Mouse (Mus musculus): ENCODE measurements at regions not wholly inside any gene's neighbourhood (a gene's known extent, or its start where the extent isn't known, plus 50 kb on each side); places are given as distances from the start of the nearest gene placed in this dataset.

DNA sequence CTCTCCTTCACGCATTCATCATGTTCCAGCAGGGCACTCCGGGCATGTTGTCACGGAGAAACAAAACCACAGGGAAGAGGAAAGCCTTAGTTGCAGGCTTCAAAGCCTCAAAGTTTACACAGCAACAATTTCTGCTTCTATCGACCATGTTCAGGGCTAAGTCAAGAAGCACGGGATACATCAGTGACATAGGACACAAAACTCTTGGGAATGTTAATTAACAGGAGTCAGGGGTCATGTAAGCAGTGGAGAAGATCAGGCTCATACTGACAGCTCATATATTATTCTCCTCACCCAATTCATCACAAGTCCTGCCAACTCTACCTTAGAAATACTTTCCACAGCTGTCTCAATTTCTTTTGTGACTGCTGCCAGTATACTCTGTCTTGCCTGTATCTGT, 133.0 kb upstream of the Btbd3 start:
- no peak for DNase-seq (ENCODE audit: low spot score in 2 of 2)
- intact Hi-C loops (cut with DNase I) = loop anchor here (10.0 kb wide), 1 partner anchor 121 kb away; no protein-coding TSS in a partner anchor

DNA sequence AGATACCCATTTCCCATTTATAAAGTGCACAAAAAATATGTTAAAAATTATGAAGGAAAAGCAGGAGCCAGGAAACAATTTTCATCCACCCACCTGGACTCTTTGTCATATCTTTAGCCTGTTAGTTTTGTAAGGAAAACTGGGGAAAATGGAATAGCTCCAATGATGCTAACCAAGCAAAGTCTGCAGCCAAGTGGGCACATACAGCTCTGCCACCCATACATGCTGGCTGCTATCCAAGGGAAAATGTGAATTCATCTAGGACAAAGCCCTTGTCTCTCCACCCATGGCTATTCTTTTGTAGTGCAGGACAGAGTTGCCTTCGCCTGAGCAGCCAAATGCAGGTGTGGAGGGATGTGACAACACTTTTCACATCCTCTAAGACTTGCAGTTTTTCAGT, 135.5 kb upstream of the Btbd3 start:
- DNase-seq (ENCODE audit: low spot score in 2 of 2) = peak; percentile 16 to 44
- intact Hi-C loops (cut with DNase I) = loop anchor here (10.0 kb wide), 1 partner anchor 124 kb away; no protein-coding TSS in a partner anchor

DNA sequence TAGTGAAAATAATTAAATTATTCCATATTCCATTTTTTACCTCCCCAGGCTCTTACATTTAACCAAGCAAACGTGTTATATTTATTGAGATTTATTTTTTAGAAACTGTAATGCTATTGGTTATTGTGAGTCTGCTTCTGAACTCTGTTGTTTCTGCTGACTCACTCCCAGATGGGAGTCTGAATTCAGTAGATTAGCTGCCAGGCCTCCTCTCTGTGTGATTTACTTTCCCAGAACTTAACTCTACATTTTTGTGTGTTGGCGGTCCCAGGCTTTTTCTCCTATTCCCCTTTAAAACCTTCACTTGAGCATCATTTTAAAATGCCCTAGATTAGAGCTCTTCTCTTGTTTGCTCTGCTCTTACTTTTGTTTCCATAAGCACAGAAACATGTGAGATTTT, 136.2 kb upstream of the Btbd3 start:
- peak; percentile 10 to 12 for DNase-seq (ENCODE audit: low spot score in 2 of 2)
- intact Hi-C loops (cut with DNase I) = loop anchor here (10.0 kb wide), 1 partner anchor 125 kb away; no protein-coding TSS in a partner anchor

DNA sequence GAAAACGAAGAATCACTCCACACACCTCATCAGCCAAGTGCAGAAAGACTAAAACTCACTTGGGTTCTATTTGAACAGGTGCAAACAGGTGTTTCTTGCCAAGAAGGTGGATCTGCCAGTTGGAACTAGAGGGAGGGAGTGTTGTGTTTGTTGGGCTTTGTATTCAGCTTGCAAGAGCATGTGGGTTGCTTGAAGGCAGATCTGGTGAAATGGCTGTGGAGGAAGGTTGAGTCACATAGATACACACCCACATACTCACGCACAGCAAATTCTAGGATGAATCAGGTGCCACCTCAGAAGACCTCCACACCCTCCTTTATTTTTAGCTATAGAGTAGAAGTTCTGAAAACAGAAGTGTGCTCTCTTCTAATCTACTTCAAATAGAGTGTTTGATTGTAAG, 156.6 kb upstream of the Btbd3 start:
- intact Hi-C loops (cut with DNase I) = no loop called here
- DNase-seq (ENCODE audit: low spot score in 2 of 2) = peak in 1 of 2 experiments; percentile 17

DNA sequence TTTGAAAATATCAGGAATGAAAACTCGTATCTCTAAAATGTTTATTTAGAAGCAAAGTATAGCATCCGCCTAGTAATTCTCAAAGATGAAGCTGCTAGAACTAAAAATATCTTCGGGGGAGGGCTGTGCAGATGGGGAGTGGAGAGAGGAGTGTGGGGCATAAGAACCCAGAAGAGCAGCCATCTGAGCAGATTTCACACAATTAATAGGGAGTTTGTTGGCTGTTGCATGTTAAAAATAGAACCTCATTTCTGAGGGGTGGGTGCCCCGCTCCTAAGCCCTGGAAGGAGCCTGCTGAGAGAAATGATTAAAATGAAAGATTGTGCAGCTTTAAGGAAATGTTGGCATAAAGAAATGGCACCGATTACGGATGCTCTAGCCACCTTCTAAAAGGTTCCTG, 171.0 kb upstream of the Btbd3 start:
- intact Hi-C loops (cut with DNase I) = no loop called here
- DNase-seq (ENCODE audit: low spot score in 2 of 2) = peak; percentile 21 to 26

DNA sequence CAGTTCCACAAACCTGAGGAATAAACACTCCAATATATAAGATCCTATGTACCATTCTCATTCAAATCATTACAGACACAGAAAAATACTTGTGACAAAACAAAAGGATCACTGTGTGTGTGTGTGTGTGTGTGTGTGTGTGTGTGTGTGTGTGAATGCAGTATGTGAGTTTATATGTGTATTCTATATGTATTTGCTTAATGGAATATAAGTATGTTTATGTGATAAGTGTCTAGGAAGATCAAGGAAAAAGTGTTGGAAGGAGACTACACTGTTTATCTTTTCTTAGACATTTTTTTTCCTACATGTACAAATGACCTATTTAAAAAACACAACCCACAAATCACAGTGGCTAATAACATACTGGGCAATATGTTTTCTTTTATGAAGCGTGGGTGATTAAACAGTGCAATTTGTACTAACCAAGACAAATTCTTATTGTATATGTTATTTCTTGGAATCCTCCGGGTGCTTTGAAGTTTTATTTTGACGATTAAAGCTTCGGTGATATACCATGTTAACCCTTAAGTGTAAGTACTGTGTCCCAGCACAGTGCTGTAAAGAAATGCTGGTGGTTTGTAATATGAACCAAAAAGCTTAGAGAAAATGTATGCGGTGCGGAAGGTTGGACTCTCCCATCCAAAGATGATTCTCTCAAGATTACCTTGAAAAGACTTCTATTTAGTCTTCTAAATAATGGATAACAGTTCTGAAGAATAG, 171.6 kb upstream of the Btbd3 start:
- intact Hi-C loops (cut with DNase I) = no loop called here
- DNase-seq (ENCODE audit: low spot score in 2 of 2) = no peak

DNA sequence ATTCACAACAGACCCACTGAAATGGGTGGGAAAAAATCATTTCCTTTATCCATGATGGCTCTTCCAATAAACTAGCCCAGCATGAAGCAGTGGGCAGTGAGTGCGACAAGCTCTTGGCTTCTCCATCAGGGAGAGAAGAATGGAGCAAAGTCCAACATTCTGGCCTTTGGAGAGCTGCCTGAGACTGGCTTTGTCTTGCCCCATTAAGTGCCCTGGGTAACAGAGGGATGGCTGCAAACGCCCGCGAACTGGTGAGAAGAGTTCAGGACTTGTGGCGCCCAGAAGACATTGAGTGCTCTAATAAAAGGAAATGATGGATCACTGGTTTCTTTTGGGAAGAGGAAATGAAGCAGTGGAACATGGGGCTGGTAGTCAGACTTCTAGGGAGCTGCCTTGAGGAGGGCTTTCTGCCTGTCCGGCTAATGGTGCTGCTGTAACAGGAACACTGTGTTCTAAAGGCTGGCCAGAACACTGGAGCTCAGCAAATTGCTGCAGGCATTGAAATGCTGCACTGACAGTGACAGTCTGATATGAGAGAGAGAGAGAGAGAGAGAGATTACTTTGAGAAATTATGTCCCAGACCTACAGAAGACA, 182.2 kb upstream of the Btbd3 start:
- intact Hi-C loops (cut with DNase I) = no loop called here
- no peak for DNase-seq (ENCODE audit: low spot score in 2 of 2)

DNA sequence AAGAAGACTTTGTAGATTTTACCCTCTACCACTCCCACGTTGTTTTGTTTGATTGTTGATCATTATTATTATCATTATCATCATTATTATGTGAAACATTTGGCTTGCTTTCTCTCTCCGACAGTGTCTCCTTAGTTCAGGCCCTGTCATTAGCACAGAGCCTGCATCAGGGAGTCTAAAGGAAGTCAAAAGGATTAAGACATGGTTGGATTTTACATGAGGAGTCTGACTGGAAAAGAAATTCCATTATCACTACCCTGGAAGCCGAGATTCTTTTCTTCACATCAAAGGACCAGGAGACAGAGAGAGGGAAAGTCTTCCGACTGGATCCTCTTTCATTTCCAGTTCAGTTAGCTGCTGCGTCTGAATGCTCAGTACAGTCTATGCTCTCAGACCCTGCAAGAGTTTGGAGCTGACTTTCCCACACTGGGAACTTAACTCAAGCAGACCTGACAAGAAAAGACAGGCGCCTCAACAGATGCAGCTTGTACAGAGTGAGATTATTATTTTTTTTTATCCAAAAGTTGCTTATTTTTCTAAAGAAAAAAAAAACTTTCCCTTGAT, 184.1 kb upstream of the Btbd3 start:
- DNase-seq (ENCODE audit: low spot score in 2 of 2) = no peak
- intact Hi-C loops (cut with DNase I) = no loop called here

DNA sequence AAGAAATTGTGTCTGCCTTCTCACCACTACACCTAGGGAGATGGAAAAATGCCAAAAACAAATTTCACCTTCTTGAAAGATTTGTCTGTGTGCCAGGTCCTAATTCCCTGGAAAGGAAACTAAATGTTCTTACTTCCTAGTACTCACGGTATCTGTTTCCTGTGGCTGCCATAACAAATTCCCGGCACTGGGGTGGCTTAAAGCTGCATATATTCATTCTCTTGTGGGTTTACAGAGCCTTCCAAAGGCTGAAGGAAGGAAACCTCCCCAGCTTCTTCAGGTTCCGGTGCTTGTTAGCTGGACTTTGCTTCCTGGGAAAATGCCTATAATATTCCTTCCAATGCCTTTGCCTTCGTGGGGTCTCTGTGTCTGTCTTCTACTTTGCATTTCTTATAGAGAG, 203.3 kb upstream of the Btbd3 start:
- DNase-seq (ENCODE audit: low spot score in 2 of 2) = no peak
- intact Hi-C loops (cut with DNase I) = no loop called here

DNA sequence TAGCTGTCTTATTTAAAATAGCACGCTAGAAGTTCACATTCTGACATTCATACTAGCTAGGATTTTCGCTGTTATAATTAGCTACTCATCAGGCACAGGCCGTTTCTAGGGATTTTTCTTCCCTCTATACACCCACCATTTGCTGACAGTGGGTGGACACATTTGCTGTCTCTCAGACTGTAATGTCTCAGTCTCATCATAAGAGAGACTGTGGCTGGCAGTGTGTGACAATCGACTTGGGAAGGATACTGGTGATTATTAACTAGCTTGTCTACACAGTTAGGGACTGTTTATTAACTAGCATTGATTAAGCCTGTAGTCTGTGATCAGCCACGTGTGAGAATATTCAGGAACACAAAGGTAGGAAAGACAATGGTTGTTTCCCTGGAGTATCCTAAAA, 208.0 kb upstream of the Btbd3 start:
- intact Hi-C loops (cut with DNase I) = loop anchor here (5.0 to 10.0 kb wide), 2 partner anchors 229 to 1076 kb away; no protein-coding TSS in a partner anchor
- no peak for DNase-seq (ENCODE audit: low spot score in 2 of 2)

DNA sequence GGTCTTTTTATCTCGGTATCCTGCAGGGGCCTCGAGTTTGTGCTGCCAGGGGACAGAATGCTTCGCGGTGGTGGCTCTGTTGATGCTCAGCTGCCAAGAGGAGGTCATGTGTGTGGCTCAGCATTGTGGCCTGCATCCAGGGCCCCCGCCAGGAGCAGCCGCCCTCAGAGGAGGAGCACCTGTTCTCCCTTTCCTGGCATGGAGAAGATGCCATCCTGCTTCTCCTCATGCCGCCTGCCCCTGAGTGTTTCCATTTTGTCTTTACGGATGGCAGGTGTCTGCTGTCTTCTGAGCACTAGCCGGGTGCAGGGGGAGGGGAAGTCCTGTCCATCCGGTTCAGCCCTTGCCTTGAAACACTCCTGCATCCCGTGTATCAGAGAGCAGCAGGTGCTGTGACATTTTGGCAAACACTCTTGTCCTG, 208.6 kb upstream of the Btbd3 start:
- intact Hi-C loops (cut with DNase I) = loop anchor here (5.0 to 10.0 kb wide), 2 partner anchors 230 to 1077 kb away; no protein-coding TSS in a partner anchor
- DNase-seq (ENCODE audit: low spot score in 2 of 2) = peak; percentile 28 to 36

DNA sequence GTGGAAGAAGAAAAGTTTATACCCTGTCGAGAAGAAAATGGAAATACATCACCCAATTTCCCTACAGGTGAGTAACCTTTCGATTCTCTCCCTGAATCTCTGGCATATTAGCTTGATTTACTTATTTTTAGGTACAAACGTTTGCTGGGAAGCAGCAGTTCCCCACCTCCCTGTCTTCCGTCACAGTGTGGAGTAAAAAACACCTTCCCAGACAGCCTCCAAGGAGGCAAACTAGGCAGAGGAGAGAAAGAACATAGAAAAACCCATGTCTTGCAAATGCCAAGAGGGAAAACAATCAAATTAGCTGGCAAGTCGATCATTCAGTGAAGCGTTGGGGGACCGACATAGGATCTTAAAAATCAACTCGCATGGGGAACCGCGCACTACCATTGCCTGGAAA, 209.0 kb upstream of the Btbd3 start:
- DNase-seq (ENCODE audit: low spot score in 2 of 2) = no peak
- intact Hi-C loops (cut with DNase I) = loop anchor here (5.0 to 10.0 kb wide), 2 partner anchors 230 to 1077 kb away; no protein-coding TSS in a partner anchor

DNA sequence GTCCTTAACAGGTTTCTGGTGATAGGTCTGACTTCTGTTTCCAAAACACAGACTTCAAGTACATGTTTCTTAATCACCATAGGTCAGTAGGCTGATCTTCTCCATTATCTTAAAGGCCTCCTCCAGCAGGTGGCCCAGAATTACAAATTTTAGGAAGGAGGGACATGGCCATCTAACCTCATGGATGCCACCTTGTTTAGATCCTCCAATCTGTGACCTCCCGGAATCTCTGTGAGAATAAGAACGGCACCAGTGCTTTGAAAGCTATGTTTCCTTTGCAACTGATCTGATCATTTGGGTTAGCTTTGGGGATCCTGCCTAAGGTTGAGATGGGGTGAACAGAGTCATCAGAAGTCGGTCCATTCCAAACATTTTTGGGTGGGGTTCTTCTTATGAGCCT, 209.4 kb upstream of the Btbd3 start:
- no peak for DNase-seq (ENCODE audit: low spot score in 2 of 2)
- intact Hi-C loops (cut with DNase I) = loop anchor here (5.0 to 10.0 kb wide), 2 partner anchors 230 to 1078 kb away; no protein-coding TSS in a partner anchor

DNA sequence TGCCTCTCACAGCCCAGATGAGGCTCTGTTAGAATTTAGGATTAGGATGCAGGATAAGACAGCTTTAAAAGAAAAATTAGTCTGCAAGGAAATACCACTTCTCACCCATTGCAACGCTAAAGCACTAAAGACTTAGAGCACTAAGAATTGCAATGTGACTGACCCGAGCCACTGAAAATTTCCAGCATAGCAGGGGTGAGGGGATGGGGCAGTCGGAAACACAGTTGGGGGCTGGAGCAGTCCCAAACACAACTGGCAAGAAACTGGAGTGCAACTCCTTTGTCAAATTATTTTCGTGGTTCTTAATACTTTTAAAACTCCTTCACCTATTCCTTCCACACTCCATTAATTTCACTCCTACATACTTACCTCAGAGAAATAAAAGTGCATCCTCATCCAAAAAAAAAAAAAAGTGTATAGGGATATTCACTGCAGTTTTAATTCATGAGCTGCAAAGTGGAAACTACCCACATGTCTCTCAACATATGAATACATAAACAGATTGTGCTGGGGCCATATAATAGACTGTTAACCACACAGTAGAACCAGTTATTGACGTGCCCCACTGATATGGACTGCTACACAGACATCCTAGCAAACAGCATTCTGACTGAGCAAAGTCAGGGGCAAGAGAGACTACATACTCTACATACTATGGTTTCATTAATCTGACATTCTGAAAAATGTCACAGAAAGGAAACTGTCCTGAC, 210.3 kb upstream of the Btbd3 start:
- no peak for DNase-seq (ENCODE audit: low spot score in 2 of 2)
- intact Hi-C loops (cut with DNase I) = loop anchor here (5.0 to 10.0 kb wide), 2 partner anchors 231 to 1079 kb away; no protein-coding TSS in a partner anchor

DNA sequence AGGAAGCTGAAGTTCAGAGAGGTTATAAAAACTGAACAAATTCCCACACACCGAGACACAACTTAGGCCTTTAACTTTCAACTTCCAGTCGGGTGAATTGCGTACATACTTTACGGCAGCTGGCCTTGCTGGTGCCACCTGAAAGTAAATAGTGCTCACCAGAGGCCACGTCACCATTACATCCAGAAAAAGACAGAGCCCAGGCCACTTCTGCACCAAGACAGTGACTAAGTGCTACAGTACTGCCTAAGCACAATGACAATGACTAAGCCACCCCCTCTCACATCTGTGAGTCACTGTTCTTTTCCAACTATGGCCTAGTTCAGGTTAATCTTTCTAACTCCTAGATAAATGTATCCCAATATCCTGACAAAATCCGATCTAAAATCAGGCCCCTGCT, 215.7 kb upstream of the Btbd3 start:
- peak; percentile 12 to 26 for DNase-seq (ENCODE audit: low spot score in 2 of 2)
- intact Hi-C loops (cut with DNase I) = loop anchor here (10.0 kb wide), 1 partner anchor 1084 kb away; no protein-coding TSS in a partner anchor

DNA sequence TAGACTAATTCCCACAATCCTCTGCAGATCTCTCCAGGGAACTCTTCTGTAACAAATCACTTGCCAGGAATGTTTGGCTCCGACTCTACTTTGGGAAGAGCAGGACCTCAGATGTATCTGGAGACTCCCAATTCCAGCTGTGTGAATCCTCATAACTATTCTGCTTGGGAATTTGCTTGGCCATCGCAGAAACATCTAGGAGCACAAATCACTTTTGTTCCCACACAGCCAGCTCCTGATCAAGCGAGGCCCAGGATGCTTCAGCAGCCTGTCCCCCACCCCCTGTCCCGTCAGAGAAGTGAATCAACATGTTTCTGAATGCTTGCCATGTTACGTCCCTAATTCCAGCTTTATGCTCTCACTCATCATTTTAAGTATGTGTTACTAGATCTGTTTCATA, 216.1 kb upstream of the Btbd3 start:
- DNase-seq (ENCODE audit: low spot score in 2 of 2) = no peak
- intact Hi-C loops (cut with DNase I) = loop anchor here (10.0 kb wide), 1 partner anchor 1084 kb away; no protein-coding TSS in a partner anchor

DNA sequence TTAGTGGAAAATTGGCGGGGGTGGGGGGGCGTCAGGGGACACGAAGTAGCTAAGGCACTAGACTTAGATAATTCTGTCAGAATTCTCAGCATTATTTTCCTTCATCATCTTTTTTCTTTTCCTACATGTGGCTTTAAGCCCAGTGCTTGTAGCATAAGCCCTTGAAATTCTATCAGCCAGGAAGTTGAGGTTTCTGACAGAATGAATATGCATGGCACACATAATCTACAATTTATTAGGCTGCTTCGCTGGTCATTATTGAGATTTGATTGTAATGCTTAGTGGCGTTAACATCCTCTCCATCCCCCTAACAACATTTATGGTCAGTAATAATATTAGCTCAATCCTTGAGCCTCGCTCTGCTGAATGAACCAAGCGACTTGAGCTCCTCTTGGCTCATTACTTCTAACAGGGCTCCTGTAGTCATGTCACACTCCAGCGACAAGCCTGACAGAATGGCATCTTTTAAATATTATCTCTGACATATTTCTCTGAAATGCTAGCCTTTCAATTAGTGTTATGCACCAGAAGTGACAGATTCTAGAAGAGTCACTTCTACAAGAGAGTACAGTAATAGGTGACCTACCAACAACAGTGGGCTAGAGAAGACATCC, 222.1 kb upstream of the Btbd3 start:
- no peak for DNase-seq (ENCODE audit: low spot score in 2 of 2)
- intact Hi-C loops (cut with DNase I) = no loop called here

DNA sequence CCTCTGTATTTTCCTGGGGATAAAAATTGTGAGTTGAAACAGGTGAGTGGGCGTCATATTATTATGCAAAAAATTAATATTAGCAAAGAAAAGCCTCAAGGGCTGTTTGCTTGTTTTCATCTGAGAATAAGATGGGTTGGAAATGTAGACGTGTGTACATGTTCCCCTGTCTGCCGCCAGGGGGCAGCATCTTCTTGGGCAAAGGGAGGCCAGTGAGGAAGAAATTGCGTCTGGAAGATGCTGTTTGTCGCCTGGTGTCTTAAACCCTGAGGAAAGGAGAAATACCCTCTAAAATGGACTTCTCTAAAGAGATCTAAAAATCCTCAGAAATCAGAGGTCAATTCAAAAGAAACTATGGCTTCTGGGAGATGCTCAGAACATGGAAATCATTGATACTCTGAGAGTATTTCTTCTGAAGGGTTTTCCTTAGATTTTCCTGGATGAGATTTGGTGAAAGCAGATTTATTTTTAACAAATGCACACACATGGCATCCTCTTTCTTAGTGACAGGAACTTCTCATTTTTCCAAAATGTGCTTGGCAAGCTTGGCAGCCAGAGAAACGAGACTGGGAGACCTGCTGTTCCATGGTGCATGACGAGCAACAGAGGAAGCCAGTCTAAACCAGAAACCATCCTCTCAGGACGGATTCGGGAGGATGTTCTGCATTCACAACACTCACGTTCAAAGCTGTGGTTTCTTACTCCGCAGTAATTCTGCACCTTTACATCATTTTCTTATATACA, 222.8 kb upstream of the Btbd3 start:
- intact Hi-C loops (cut with DNase I) = loop anchor here (2.0 kb wide), 2 partner anchors 247 to 1337 kb away; no protein-coding TSS in a partner anchor
- peak; percentile 78 to 80 for DNase-seq (ENCODE audit: low spot score in 2 of 2)

DNA sequence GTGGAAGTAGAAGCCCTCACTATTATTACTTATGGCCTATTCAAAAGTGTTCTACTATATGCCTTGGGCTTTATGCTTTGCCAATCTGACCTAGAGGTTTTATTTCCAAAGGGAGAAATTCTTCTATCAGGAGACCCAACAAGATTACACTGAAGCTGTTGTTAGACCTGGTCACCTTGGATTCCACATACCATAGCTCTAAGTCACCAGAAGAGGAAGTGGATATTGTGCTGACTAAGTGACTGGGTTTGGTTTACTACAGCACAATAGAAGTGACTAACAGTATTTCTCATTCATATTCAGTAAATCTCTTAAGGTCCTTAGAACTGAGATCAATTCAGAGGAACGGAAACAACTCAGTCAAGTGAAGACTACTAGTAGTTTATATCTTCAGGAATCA, 229.0 kb upstream of the Btbd3 start:
- no peak for DNase-seq (ENCODE audit: low spot score in 2 of 2)
- intact Hi-C loops (cut with DNase I) = no loop called here

Data from left cerebral cortex, postnatal 36 days (tissue).